Mouse (Mus musculus): ENCODE results near the gene Mob3a.

- TF ChIP-seq CTCF (IDR thresholded peaks at IDR 0.05; ENCODE audit: low read depth) (no peak), EP300 (IDR thresholded peaks at IDR 0.05; ENCODE audit: low read depth) (no peak)
Measured at GRCm38 (mm10) chr10:80653156-80653720, 48.5 kb downstream of the Mob3a start.

Data from heart, postnatal 0 days (tissue).